Comparison of ENCODE assay signal across 24 mouse cellular contexts in the genomic region with DNA sequence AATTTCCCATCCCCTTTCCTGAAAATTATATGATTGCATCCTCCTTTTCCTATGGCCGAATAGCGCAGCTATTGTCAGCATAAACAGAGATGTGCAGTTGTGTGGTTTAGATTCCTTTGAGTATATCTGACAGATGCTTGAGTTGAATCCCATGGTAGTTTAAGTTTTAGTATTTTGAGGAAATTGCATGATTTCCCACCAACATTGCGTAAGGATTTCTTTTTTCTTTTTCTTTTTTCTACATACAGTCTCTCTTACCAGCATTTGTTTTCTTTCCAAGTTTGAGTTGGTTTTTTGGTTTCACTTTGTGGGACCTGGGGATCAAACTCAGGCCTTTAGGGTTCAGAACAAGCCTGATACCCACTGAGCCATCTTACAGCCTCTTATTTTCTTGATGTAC.
"Had no signal": no experiment of that assay in that cellular context is flagged by ENCODE, and none has a peak within 500 bp of the region (broad histone marks: within the 10 kb centered on the region; RNA-seq: fewer than 3 reads in every experiment).

No protein-coding gene starts in this region.

- H3K4me2 ChIP-seq: kidney, embryonic 15.5 days; limb, embryonic 12.5 days; limb, embryonic 15.5 days; liver, embryonic 11.5 days; lung, embryonic 15.5 days; midbrain, embryonic 13.5 days; neural tube, embryonic 13.5 days had no signal

- H3K27me3 ChIP-seq: kidney, embryonic 15.5 days; limb, embryonic 12.5 days; limb, embryonic 15.5 days; lung, embryonic 15.5 days; megakaryocyte, embryonic 14.5 days; midbrain, embryonic 13.5 days; neural tube, embryonic 13.5 days had no signal

- ATAC-seq: liver, postnatal 0 days; midbrain, embryonic 13.5 days; midbrain, embryonic 16.5 days had no signal

- H3K4me1 ChIP-seq: kidney, embryonic 15.5 days; limb, embryonic 12.5 days; limb, embryonic 15.5 days; lung, embryonic 15.5 days; midbrain, embryonic 10.5 days; midbrain, embryonic 13.5 days; neural tube, embryonic 13.5 days had no signal

- DNase-seq: kidney, adult 8-10 months; kidney, postnatal 10 days; kidney, postnatal 36 days; left cerebral cortex, postnatal 4 days; liver, postnatal 0 days; lung, postnatal 14 days; lung, postnatal 4 days; retina, postnatal 1 day; right cerebral cortex, postnatal 25 days; spleen, adult 18-20 months; thymus, adult 18-20 months; thymus, postnatal 36 days had no signal

- H3K4me3 ChIP-seq: kidney, embryonic 15.5 days; limb, embryonic 12.5 days; limb, embryonic 15.5 days; lung, embryonic 15.5 days; megakaryocyte, embryonic 14.5 days; midbrain, embryonic 10.5 days; midbrain, embryonic 13.5 days; myocyte; neural tube, embryonic 13.5 days had no signal

- H3K9ac ChIP-seq: kidney, embryonic 15.5 days; limb, embryonic 12.5 days; limb, embryonic 15.5 days; liver, embryonic 14.5 days; liver, postnatal 0 days; lung, embryonic 15.5 days; midbrain, embryonic 13.5 days; neural tube, embryonic 13.5 days had no signal

- H3K36me3 ChIP-seq: kidney, embryonic 15.5 days; limb, embryonic 12.5 days; limb, embryonic 15.5 days; lung, embryonic 15.5 days; midbrain, embryonic 10.5 days; midbrain, embryonic 13.5 days; neural tube, embryonic 13.5 days had no signal

- H3K9me3 ChIP-seq: kidney, embryonic 15.5 days; limb, embryonic 12.5 days; limb, embryonic 15.5 days; lung, embryonic 15.5 days; megakaryocyte, embryonic 14.5 days; midbrain, embryonic 10.5 days; midbrain, embryonic 13.5 days; neural tube, embryonic 13.5 days had no signal

- H3K27ac ChIP-seq: kidney, embryonic 15.5 days; limb, embryonic 12.5 days; limb, embryonic 15.5 days; liver, embryonic 14.5 days; lung, embryonic 15.5 days; midbrain, embryonic 10.5 days; midbrain, embryonic 13.5 days; neural tube, embryonic 13.5 days had no signal
